Mouse (Mus musculus) lung, embryonic 14.5 days (tissue): ENCODE measurements around the gene Cers6. TPM values are rescaled to one million over a fixed set of nuclear protein-coding genes. Genes with fewer than 3 reads are reported as not detected.
A peak's percentile ranks its signal among the peaks of the same experiment; 100 is the strongest.

Source experiments
- ATAC-seq: fragments of 200-750 bp; cut with Nextera tagmentation; 2 replicates; pipeline ENCODE4 v1.8.0; 2017; ENCODE audit warnings: mild to moderate bottlenecking, moderate TSS enrichment, moderate library complexity; ENCODE audit not compliant: insufficient read depth
- DNase-seq: peaks from one replicate; pipeline ENCODE4 v3.0.0-alpha.2; 2015
- H3K27ac ChIP-seq: fragments of 300-500 bp; sonication (generic); 2 replicates; pipeline ENCODE4 v1.5.1; 2014; ENCODE audit warnings: low read depth, mild to moderate bottlenecking, moderate library complexity
- H3K27me3 ChIP-seq: fragments of 300-500 bp; sonication (generic); 2 replicates; pipeline ENCODE4 v1.6.1; 2014; ENCODE audit warnings: low read length, control low read depth; ENCODE audit not compliant: insufficient read depth
- H3K36me3 ChIP-seq: fragments of 300-500 bp; sonication (generic); 2 replicates; pipeline ENCODE4 v1.6.1; 2014; ENCODE audit warnings: control low read depth; ENCODE audit not compliant: insufficient read depth
- H3K4me1 ChIP-seq: fragments of 300-500 bp; sonication (generic); 2 replicates; pipeline ENCODE4 v1.6.1; 2014; ENCODE audit warnings: antibody characterized with exemption, control low read depth; ENCODE audit not compliant: insufficient read depth
- H3K4me2 ChIP-seq: fragments of 300-500 bp; sonication (generic); 2 replicates; pipeline ENCODE4 v1.6.1; 2014; ENCODE audit warnings: mild to moderate bottlenecking
- H3K4me3 ChIP-seq: fragments of 300-500 bp; sonication (generic); 2 replicates; pipeline ENCODE4 v1.5.1; 2014; ENCODE audit warnings: low read depth, low read length
- H3K9ac ChIP-seq: fragments of 300-500 bp; sonication (generic); 2 replicates; pipeline ENCODE4 v1.6.1; 2014
- H3K9me3 ChIP-seq: fragments of 300-500 bp; sonication (generic); 2 replicates; pipeline ENCODE4 v1.6.1; 2016; ENCODE audit warnings: low read depth, low read length, control low read depth
- CTCF ChIP-seq: IDR thresholded peaks from 2 replicates; pipeline ENCODE4 v1.5.1; 2016; ENCODE audit warnings: antibody characterized with exemption, low read depth
- WGBS: fragments of 180-500 bp; shearing (Covaris S2); extraction: QIAGEN DNeasy Blood & Tissue Kit; methylation state at CpG from one replicate; pipeline ENCODE4 v1.1.7; 2014; 5-methylcytosine and 5-hydroxymethylcytosine counted together
- polyA plus RNA-seq: library from polyadenylated mRNA; unstranded; fragments of >200 nt; fragmentation: Nextera tagmentation; extraction: Ambion mirVana; gene quantifications from 2 replicates; pipeline ENCODE4 v1.2.1, GENCODE M21; 2014

The Cers6 gene
- polyA plus RNA-seq, 1 experiment from 2014 or later, result 26.2 TPM

- Histone ChIP-seq H3K4me2 (no peak overlapping the region; the same call in 1 of the 2 replicates), H3K4me3 (no peak overlapping the region), H3K27ac (no peak overlapping the region), H3K4me1 (peaks cover 5% of the 10 kb centered on the region), H3K9ac (no peak overlapping the region), H3K36me3 (no peaks in the 10 kb centered on the region), H3K9me3 (no peaks in the 10 kb centered on the region), H3K27me3 (no peaks in the 10 kb centered on the region)
- peak; percentile 37 for DNase-seq
- TF ChIP-seq CTCF, result no peak
- WGBS, result 65% methylated on average over 10 of the region's 10 CpGs
- ATAC-seq, result no peak
These were observed 276.3 kb downstream of the Cers6 start for GRCm38 (mm10) chr2:69137406-69138084.

GRCm38 (mm10) chr2:69138759-69139158 lies 277.5 kb downstream of the Cers6 start:
- Histone ChIP-seq H3K27me3 (no peaks in the 10 kb centered on the region), H3K4me1 (peaks cover 5% of the 10 kb centered on the region), H3K9ac (no peak overlapping the region), H3K4me2 (no peak overlapping the region), H3K36me3 (no peaks in the 10 kb centered on the region), H3K9me3 (no peaks in the 10 kb centered on the region), H3K27ac (no peak overlapping the region), H3K4me3 (no peak overlapping the region)
- WGBS, result 52% methylated on average over 4 of the region's 4 CpGs
- DNase-seq (peak; percentile 4), ATAC-seq (no peak)
- TF ChIP-seq CTCF, result no peak

DNA sequence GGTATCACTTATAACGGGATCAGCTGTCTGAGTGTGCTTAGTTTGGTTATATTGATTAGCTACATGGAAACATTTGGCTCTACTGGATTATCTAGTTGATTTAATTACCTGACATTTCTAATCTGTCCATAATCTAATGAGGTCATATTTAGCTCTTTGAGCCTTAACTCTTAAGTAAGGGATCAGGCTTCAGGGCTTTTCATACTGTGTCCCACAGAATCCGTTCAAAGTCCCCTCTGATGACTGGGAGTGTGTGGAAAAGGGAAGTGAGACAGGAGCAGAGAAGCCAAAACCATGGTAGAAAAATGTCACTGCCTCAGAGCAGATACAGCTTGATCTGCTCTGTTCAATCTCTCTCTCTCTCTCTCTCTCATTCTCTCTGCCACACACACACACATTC lies 279.0 kb downstream of the Cers6 start:
- H3K4me2 ChIP-seq, result no peak overlapping the region
- TF ChIP-seq CTCF, result no peak
- peaks cover 5% of the 10 kb centered on the region for H3K4me1 ChIP-seq
- no peak for ATAC-seq
- WGBS, result 72% methylated on average over 2 of the region's 2 CpGs
- no peaks in the 10 kb centered on the region for H3K27me3 ChIP-seq
- no peak overlapping the region for H3K9ac ChIP-seq
- H3K36me3 ChIP-seq, result no peaks in the 10 kb centered on the region
- no peak for DNase-seq
- no peak overlapping the region for H3K4me3 ChIP-seq
- H3K9me3 ChIP-seq, result no peaks in the 10 kb centered on the region
- H3K27ac ChIP-seq, result no peak overlapping the region

- Histone ChIP-seq H3K4me2 (no peak overlapping the region), H3K27ac (no peak overlapping the region), H3K27me3 (no peaks in the 10 kb centered on the region), H3K4me3 (no peak overlapping the region), H3K9ac (no peak overlapping the region), H3K9me3 (no peaks in the 10 kb centered on the region), H3K36me3 (no peaks in the 10 kb centered on the region), H3K4me1 (no peaks in the 10 kb centered on the region)
- WGBS, result 57% methylated on average over 4 of the region's 4 CpGs
- TF ChIP-seq CTCF, result no peak
- ATAC-seq (no peak), DNase-seq (no peak)
These were observed 279.6 kb downstream of the Cers6 start for GRCm38 (mm10) chr2:69140816-69141215.

DNA sequence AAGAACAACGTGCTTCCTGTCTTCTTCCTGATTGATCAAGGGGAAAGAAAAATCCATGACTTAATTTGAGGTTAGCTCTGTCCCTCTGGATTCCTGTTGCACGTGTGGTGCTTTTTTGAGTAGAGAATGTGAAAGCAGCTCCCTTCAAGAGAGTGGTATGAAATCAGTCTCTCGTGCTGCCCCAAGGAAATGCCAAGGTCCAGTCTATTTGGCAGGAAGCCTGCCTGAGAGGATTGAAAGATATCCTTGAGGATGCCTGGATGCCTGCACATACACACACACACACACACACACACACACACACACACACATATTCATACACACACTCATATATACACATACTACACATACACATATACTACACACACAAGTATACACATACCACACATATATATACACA lies 287.4 kb downstream of the Cers6 start:
- 61% methylated on average over 3 of the region's 3 CpGs for WGBS
- Histone ChIP-seq H3K4me1 (no peaks in the 10 kb centered on the region), H3K27me3 (no peaks in the 10 kb centered on the region), H3K27ac (no peak overlapping the region), H3K9me3 (no peaks in the 10 kb centered on the region), H3K4me3 (no peak overlapping the region), H3K4me2 (no peak overlapping the region), H3K36me3 (no peaks in the 10 kb centered on the region), H3K9ac (no peak overlapping the region)
- DNase-seq (no peak), ATAC-seq (no peak)
- TF ChIP-seq CTCF, result no peak

GRCm38 (mm10) chr2:69149154-69149553 lies 287.9 kb downstream of the Cers6 start:
- H3K9me3 ChIP-seq, result no peaks in the 10 kb centered on the region
- TF ChIP-seq CTCF, result no peak
- DNase-seq (no peak), ATAC-seq (no peak)
- H3K4me2 ChIP-seq, result no peak overlapping the region
- H3K4me1 ChIP-seq, result no peaks in the 10 kb centered on the region
- WGBS, result 81% methylated on average over 10 of the region's 10 CpGs
- H3K27me3 ChIP-seq, result no peaks in the 10 kb centered on the region
- no peak overlapping the region for H3K27ac ChIP-seq
- H3K36me3 ChIP-seq, result no peaks in the 10 kb centered on the region
- no peak overlapping the region for H3K4me3 ChIP-seq
- H3K9ac ChIP-seq, result no peak overlapping the region

DNA sequence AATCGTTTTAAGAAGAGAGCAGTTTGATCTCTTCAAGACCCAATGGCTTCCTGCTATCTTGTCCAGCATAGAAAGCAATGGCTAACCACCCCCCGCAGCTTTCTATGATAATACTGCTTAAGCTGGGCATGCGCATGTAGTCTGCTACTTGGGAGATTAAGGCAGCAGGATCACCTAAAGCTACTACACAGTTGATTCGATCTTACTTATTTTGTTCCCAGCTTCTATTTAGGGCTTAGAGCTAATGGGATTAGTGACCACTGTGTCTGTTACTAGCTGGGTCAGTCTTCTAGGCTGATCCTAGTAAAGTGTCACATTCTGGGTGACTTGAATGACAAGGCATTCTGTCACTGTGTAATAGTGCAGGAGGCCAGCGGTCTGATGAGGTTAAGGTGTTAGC lies 289.6 kb downstream of the Cers6 start:
- Histone ChIP-seq H3K27me3 (no peaks in the 10 kb centered on the region), H3K36me3 (no peaks in the 10 kb centered on the region), H3K4me1 (no peaks in the 10 kb centered on the region), H3K4me2 (no peak overlapping the region), H3K9ac (no peak overlapping the region), H3K27ac (no peak overlapping the region), H3K9me3 (no peaks in the 10 kb centered on the region), H3K4me3 (no peak overlapping the region)
- 72% methylated on average over 5 of the region's 5 CpGs for WGBS
- ATAC-seq (no peak), DNase-seq (no peak)
- no peak for TF ChIP-seq CTCF
